Mouse (Mus musculus): Measurements from ENCODE around the gene Hpn. TPM values are rescaled to one million over a fixed set of nuclear protein-coding genes. Genes with fewer than 3 reads are reported as not detected.

Gene Hpn
- 10 to 100 TPM; 18.2 to 25.4 TPM for total RNA-seq (2021)
- long read RNA-seq, experiment 1, transcript Hpn-202 (14 exons, 1,830 nt): major isoform, 17 of 20 reads
- long read RNA-seq, experiment 1, partial matches to known transcripts: 2 of 20 reads
- long read RNA-seq, experiment 1, other reads (novel, unspliced or antisense): 1 of 20 reads
- long read RNA-seq, experiment 2, transcript Hpn-202 (14 exons, 1,830 nt): major isoform, 15 of 23 reads
- long read RNA-seq, experiment 2, partial matches to known transcripts: 5 of 23 reads
- long read RNA-seq, experiment 2, other reads (novel, unspliced or antisense): 0 of 23 reads

DNA sequence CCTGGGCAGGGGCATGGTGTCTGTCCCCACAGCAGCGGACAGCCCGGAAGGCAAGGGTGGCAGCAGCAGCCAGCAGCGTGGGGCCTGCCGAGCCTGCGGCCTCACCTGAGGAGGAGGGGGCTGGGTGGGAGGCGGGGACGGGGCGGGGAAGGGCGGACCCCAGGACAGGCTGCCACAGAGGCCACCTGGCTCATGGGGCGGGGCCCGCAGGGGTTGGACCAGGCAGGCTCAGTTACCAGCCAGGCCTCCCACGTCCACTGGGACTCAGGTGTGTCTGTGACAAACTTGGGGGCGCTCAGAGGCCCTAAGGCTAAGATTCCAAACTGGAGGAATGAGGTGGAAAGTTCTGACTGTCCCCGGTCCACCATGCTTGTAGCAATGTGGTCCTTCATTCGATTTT lies at the start of gene Hpn:
Gene Hpn, minus strand, starts transcription at position 109 of the 400 bp plus-strand sequence.
- DNase-seq (ENCODE audit: low spot score in 2 of 2): no peak

DNA sequence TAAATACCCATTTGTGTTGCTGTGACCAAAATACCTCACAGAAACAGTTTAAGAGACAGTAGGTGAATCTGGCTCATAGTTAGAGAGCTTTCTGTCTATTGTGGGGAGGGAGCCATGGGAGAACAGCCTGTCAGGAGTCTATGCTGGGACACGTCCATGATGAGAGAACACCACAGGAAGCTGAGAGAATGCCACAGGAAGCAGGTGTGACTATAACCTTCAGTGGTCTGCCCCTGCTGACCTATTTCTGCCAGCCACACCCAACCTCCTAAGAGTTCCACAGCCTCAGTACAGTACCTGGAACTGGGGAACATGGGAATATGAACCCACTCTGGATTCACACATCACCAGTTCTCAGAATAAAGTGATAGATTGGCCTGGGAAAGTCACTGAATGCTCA lies 49.7 kb upstream of the Hpn start:
- DNase-seq (ENCODE audit: low spot score in 2 of 2): no peak

DNA sequence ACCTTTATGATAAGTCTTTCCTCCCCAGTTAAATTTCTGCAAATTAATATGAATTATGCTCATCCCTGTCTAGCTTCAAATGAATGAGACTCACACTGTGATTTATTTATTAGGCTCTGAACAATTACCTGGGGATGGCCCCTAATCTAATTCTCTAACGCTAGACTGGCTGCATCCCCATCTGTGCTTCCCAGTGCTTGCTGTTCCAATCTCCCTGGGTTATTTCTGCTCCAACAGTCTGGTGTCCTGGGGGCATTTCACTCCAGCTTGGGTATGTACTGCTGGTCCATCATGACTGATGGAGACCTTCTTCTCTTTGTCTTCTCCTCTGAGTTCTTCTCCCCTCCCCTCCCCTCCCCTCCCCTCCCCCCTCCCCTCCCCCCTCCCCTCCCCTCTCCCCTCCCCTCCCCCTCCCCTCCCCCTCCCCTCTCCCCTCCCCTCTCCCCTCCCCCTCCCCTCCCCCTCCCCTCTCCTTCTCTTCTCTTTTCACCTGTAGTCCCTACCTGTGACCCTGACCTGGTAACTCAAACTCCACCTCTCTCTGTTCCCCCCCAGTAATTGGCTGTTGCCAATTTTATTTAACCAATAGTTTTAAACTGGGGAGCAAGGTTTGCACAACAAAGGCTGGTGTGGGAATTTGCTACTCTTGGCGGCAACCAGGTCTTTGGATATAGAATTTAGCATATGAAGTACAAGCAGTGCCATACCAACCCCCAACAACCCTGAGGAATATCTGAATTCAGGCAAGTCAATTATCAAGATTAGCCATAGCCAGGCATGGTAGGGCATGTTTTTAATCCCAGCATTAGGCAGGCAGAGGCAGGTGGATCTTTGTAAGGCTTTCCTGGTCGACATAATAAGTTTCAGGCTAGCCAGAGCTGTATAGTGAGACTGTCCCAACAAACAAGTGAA lies 48.8 kb upstream of the Hpn start:
- DNase-seq (ENCODE audit: low spot score in 2 of 2): no peak

DNA sequence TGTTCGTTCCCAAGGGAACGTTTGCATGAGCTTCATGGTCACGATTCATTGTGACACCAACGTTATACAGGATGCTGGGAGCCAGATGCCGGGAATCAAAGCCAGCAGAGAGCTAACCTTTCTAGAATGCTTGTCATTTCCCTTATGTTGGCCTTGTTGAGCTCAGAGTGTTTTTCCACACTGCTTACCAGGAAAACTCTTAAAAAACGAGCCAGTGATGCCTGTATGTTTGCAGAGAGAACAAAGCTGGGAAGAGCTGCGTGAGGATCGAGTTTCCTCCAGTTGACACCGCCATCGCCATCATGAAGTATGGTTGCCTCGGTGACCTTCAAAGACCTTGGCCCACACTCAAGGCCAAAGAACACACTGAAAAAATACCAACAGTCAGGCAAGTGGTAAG lies 47.2 kb upstream of the Hpn start:
- DNase-seq (ENCODE audit: low spot score in 2 of 2): no peak

DNA sequence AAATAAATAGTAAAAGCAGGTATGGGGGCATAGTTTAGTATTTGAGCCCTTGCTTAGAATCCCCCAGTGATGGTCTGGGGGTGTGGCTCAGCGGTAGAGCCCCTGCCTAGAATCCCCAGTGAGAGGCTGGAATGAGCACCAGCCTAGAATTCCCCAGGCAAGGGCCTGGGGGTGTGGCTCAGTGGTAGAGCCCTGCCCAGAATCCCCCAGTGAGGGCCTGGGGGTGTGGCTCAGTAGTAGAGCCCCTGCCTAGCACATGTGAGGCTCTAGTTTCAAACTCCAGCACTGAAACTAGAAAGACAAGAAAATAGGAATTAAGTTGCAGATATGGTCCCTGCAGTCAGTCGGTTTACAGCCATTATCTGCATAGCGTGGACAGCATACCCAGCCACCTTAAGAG lies 46.7 kb upstream of the Hpn start:
- no peak for DNase-seq (ENCODE audit: low spot score in 2 of 2)

DNA sequence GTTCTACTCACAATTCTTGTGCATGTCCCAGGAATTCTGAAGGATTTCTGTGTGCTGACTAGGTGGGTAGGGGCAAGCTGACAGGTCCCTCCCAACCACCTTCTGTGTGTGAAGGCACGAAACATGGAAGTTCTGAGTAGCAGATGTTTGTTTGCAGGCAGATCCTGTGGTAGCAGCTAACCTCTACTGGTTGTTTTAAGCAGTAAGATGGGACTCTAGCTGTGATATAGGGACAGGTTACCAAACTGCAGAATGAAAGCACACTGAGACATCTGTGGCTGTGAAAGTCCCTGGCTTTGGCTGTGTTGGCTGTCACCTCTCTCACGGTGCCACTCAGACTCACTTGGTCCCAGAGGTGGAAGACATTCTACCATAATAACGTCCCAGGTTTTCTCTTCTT lies 46.2 kb upstream of the Hpn start:
- no peak for DNase-seq (ENCODE audit: low spot score in 2 of 2)

DNA sequence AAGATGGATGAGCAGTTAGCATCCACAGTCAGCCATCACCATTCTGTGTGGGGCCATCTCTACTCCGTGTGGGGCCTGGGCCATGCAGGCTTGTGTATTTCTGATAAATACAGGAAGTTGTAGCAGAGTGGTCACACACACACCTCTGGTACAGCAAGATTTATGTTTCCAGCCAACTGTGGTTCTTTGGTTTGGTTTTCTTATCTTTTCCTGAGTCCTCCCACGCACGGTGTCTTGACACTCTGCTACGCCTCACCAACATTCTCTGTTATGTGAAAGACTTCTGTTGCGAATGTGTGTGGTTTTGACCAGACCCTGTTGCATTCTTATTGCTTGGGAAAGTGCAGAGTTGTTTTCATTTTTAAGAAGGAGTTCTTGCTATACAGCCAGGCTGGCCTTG lies 45.7 kb upstream of the Hpn start:
- DNase-seq (ENCODE audit: low spot score in 2 of 2): no peak

DNA sequence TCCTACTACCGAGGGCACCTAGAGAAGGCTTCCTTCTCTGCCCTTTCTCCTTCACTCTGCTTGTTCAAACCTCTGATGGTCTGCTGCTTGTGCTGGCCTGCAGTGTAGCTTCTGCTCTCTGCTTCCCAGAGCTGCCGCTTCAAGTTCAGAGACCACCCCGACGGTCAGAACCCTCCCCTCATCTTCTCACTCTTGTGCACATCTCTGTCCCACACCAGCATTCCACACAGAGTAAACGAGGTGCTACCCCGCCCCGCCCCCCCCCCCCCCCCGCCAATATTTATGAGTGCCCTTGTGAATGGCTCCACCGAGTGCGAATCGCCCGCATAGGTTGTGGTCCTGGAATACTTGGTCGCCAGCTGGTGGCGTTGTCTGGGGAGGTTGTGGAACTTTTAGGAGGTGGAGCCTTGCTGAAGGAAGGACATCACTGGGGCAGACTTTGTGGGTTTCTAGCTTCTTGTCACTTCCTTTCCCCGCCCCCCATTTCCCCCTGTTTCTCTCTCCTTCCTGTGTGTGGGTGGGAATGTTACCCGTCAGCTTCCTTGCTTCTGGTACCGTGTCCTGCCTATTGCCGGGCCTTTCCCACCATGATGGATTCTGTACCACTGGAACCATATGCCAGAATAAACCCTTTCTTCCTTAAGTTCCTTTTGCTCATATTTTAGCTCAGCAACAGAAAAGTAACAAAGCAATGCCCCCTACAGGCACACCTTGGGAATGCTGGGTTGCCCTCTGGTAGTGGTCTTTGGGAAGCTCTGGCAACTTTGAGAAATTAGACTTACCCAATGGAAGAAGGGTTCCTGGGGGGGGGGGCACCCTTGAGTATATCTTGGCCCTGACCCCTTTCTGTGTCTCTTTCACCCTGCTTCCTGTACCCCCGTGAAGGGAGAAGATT lies 41.2 kb upstream of the Hpn start:
- no peak for DNase-seq (ENCODE audit: low spot score in 2 of 2)

DNA sequence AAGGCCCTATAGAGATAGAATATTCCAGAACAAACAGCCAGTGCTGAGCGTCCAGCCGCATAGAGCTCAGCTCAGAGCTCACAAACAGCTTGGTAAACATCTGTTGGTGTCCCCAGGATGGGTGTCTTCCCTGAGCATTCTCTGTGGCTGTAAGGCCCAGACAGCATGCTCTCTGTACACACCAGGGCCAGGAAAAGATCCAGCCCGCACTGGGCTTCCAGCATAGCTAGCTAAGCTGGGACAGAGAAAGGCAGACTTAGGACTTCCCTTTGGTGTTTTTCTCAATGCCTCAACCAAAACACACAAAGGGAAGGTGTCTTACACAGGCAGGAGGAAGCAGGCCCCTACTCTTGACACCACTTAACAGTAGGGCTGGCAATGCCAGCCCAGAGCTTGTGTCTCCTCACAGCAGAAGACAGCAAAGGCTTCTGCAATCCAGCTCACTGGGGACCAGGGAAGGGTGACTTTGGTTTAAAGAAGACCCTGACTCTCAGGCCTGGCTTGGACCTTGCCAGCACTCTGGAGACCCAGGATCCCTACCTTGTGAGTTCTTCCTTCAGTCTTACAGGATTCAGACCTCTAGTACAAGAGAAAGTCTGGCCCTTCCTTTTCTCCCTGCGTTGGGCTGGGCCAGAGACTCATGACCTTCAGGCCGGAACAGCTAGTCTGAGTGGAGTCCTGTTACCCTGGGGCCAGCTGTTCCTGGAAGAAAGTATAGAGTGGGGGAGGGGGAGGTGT lies 40.4 kb upstream of the Hpn start, which contains the start of gene Gramd1a:
Gene Gramd1a, minus strand, starts transcription at position 601 of the 738 bp plus-strand sequence.
- DNase-seq (ENCODE audit: low spot score in 2 of 2): no peak

DNA sequence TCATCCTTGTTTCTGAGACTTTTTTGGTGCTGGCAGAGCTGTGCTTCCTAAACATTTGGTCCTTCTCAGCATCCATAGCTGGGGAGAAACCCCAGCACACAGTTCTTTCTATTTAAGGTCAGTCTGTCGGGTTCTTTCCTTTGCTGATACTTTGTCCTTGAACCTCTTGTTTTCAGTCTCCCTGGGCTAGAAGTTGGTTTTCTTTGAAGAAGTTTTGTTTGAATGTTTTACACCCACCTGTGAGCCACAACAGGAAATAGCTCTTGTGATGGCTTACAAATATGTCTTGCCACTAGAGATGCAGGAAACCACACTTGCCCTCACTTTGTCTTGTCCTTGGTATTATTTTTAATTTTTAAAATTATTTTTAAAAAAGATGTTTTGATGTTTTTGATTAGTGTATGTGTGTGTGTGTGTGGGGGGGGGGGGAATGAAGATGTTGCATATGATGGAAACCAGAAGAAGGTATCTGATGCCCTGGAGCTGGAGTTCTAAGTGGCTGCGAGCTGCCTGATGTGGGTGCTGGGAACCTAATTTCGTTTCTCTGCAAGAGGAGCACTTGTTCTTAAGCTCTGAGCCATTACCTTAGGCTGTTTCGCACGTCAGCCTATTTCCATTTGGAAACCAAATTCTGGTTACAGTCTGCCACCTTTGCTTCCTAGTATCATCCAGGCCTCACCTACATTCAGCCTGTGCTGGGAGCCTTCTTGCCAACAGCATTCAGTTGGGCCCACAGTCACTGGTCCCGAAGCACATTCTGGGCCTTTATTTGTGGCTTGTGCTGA lies 38.6 kb upstream of the Hpn start:
- no peak for DNase-seq (ENCODE audit: low spot score in 2 of 2)

DNA sequence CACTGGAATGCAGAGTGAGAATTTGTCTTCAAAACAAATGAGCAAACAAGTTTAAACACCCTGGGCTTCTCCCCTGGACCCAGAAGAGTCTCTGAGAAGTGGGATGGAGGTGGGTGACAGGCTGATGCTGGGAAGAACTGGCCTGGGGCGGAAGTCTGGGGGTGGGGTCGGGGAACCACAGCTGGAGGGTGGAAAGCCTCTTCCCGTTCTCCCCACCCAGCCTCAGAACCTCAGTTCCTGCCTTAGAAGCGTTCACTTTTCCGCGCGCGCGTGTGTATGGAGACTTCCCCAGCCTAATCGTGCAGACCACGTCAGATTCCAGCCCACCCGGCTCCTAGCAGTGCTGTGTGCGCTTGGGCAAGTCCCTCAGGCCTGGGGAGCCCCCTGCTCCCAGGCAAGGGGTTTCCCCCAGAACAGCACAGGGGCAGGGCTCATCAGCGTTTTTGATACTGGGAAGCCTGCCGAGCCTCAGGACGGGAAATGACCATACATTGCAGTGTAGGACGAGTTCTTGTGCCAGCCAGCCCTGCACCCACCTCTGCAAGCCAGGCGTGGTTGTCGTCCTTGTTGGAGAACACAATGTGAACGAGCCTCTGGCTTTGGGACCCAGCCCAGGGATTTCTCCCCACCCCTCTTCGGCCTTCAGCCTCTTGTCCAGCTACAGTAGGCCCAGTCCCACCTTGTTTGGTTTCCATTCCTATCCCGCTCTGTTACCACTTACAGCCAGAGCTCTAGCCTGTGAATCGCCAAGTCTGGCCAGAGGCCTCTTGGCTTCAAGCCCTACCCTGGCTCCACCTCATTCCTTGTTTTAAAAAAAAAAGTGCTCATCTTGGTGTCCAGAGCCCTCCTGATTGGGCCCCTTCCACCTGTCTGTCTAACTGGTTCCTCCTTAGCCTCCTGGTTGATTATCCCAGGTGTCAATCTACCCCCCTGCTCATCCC lies 36.5 kb upstream of the Hpn start:
- no peak for DNase-seq (ENCODE audit: low spot score in 2 of 2)

DNA sequence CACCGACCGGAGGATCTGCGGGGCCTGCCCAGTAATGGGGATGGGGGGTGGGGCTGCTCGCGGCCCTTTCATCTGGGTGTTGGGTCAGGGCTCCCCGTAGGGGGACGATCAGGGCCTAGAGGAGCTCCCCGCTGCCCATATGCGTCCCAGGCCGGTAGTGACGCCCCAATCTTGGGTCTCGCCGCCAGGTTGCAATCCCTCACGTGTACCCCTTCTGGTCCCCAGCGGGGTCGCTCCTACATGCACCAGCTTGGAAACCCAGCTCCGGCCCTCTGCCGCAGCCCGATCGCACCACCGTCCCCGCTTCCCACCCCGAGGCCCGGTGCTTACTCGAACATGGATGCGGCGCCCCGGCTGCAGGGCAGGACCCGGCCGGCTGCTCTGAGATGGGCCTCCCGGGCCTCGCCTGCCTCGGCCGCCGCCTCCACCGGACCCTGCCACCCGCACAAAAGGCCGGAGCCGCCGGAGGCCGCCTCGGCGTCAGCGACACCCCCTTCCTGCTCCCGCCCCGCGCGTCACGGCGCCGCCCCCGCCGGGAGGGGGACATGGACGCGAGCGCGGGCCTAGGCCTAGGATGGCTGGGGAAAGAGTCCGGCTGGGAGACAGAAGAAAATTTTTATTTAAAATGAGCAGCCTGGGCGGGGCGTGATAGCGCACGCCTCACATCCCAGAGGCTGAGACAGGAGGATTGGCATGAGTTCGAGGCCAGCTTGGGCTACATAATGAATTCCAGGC lies 35.6 kb upstream of the Hpn start:
- DNase-seq (ENCODE audit: low spot score in 2 of 2): peak; percentile 81 to 83

DNA sequence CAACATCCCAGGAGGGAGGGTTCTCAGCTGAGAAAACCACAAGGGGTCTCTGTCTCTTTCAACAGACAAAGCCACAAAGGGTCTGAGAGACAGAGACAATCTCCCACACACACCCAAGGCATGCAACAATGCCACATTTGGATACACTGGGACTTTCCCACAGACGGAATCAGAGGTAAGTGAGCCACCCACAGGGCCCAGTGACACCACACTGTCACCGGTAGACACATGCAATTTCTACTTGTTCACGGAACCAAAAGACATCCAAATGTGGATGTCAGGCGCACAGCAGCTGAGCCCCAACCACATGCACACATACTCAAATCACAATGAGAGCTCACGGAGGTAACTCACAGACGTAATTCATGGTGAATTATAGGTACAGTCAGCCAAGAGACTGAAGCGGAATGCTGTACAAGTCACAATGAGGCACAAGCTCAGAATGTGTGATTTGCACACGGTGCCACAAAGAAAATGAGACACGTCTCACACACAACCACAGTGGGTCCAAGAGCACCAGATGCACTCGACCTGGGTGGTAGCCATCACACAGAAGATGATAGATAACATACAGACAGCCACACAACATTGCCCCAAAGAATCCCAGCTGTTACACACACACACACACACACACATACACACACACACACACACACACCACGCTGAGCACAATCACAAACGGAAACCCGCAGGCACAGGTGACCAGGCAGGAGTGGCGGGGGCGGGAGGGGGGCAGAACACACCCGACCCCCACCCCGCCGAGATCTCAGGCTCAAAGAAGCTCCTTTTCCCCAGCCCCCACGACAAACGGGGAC lies 34.9 kb upstream of the Hpn start:
- DNase-seq (ENCODE audit: low spot score in 2 of 2): no peak

DNA sequence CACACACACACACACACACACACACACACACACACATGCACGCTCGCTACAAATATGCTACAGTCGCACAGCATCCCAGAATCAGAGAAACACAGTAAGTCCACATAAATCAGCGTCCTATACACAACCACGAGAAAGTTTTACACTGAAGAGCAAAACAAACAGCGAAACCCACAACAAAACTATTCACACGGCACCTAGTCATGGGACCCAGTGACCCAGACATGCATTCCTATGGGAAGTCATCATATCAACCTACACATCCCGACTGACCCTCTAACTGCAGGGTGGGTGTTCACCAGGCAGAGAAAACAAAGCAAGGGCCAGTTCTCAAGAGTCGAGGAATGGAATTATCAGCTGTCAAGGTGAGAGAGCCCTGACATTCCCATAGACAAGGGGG lies 34.2 kb upstream of the Hpn start:
- no peak for DNase-seq (ENCODE audit: low spot score in 2 of 2)

DNA sequence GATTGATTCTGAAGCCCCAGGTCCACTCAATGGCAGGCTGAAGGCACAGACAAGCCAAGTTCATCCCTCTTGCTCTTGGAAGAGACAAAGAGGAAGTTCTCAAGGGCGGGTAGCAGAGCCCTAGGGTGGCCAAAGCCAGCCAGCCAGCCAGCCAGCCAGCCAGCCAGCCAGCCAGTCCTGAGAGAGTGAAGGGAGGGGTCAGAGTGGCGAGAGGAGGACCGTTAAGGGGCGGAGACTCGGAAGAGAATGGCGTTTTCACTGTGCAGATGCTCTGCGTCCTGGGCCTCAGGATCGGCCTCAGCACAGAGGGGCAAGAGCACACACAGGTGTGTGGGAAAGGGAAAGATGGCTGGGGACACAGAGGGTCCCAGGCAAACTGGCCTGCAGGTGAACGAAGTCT lies 33.7 kb upstream of the Hpn start:
- no peak for DNase-seq (ENCODE audit: low spot score in 2 of 2)

DNA sequence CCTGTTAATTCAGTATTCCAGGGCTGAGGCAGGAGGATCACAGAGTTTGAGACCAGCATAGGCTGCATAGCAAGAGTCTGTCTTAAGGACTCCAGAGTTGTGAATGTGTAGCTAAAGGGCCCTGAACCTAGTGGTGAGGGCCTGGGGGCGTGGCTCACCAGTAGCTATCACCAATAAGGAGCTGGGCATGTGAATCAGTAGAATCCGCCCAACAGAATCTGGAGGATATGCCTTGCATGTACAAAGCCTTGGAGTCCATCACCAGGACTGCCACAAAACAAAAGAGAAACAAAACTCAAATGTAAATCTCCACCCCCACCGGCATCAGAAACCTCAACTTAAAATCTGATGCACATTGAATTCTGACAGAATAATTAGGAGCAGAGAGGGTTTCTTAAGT lies 33.0 kb upstream of the Hpn start:
- DNase-seq (ENCODE audit: low spot score in 2 of 2): no peak

DNA sequence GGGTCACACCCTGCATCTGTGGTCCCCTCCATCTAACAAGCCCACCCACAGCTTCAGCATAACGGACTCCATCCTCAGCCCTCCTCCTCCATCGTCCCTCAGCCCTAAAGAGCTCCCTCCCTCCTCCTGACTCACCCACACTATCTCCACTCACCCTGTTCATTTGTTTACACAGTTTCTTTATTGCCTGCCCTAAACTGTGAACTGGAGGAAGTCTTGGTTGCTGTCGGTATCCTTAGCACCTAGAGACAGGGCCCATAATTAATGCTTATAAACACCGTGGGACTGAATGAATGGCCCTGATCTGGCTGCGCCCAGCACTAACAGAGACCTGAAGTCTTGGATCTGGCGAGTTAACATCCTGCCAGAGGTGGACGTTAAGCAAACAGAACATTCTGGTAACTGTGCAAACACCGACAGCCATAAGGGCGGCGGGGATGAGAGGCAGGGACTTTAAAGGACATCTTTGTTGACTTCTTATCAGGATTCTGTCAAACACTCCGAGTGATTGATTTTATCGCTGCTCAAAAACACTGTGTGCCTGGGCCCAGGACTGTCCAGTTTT lies 30.6 kb upstream of the Hpn start:
- no peak for DNase-seq (ENCODE audit: low spot score in 2 of 2)
